Mouse (Mus musculus) brain, embryonic 14.5 days (tissue): ENCODE measurements around the gene Tmem87a. TPM values are rescaled to one million over a fixed set of nuclear protein-coding genes. Genes with fewer than 3 reads are reported as not detected.

Experiments
- DNase-seq: peaks from one replicate; pipeline ENCODE4 v3.0.0-alpha.2; 2011; ENCODE audit warnings: low read depth
- CTCF ChIP-seq: fragments of 200-500 bp; IDR thresholded peaks from 2 replicates; pipeline ENCODE4 v1.5.1; 2012; ENCODE audit warnings: inconsistent platforms, mild to moderate bottlenecking, moderate library complexity, borderline replicate concordance; ENCODE audit not compliant: insufficient read depth, insufficient read length; ENCODE audit errors: extremely low read depth
- POLR2A ChIP-seq: fragments of 200-500 bp; IDR thresholded peaks from 2 replicates; pipeline ENCODE4 v1.6.1; 2012; ENCODE audit warnings: mild to moderate bottlenecking, inconsistent platforms, borderline replicate concordance; ENCODE audit not compliant: poor library complexity, insufficient read depth, insufficient read length, severe bottlenecking; ENCODE audit errors: extremely low read depth
- polyA plus RNA-seq: library from polyadenylated mRNA; depleted of rRNA; stranded (reverse); fragments of >200 nt; gene quantifications from 2 replicates; pipeline ENCODE4 v1.2.3, GENCODE M21; 2012

The Tmem87a gene
- polyA plus RNA-seq, 1 experiment, result 21.1 TPM

DNA sequence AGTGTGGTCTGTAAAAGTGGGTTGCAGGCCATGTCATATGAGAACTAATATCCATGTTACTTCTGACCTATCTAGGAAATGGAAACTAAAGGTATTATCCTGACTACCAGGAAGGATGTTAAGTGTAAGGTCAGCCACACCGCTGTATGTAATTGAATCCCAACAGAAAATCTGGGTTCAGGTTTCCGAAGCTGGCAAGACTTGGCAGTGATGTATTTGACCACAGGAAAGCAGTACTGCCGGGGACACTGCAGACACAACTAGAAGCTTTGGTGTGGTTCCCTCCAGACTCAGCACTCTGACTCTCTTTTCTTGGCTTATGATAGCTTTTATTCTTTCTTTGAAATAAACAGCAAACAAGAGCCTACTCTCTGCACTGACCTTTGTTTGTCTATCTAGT is 37.4 kb downstream of the Tmem87a start:
- DNase-seq, result no peak
- TF ChIP-seq CTCF, result no peak
- TF ChIP-seq POLR2A, result no peak

DNA sequence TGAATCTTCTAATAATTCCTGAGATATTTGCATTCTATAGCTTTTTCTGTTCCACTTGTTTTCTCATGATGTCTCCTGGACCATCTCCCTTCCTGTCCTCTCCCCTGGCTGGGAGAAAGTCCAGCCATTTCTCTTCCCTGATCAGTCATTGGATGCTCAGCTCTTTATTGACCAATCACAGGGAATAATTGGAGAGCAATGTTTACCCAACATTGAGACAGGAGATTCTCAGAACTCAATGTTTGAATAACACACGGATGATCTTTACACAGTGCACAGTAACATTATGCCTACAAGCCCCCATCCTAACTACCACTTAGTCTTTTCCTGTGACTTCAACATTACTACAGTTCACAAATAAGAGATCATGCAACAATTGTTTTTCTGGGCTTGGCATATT is 43.5 kb downstream of the Tmem87a start:
- no peak for TF ChIP-seq CTCF
- TF ChIP-seq POLR2A, result no peak
- DNase-seq, result no peak

- peak; percentile 96 for DNase-seq
- TF ChIP-seq CTCF (no peak), POLR2A (peak; percentile 60; the same call in 1 of the 2 replicates)
These were observed 50.9 kb downstream of the Tmem87a start, which contains the start of gene Vps39 for GRCm38 (mm10) chr2:120352682-120353646. Gene Vps39 (minus strand): TSS chr2:120353137.

- no peak for DNase-seq
- TF ChIP-seq POLR2A, result no peak
- no peak for TF ChIP-seq CTCF
These were observed 52.6 kb downstream of the Tmem87a start for GRCm38 (mm10) chr2:120351321-120351720.

DNA sequence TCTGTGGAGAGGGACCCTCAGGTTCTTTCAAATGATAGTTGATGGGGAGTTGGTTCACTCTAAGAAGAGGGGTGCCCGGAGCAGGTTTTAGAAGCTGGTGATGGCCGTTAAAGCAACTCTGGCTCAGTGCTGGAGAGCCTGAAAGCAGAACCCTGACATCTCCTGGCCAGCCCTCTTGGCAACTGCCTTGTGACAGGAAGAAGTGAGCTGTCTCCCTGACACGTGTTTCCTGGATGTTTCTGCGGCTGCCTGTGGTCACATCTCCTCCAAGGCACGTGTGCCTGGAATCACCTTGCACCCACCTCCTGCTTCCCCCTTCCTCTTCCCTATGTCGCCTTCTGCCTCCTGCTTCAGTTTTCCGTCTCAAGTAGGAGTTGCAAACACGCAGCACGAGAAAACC is 55.8 kb downstream of the Tmem87a start:
- TF ChIP-seq POLR2A, result no peak
- TF ChIP-seq CTCF, result no peak

GRCm38 (mm10) chr2:120341741-120342140 is 62.2 kb downstream of the Tmem87a start:
- no peak for DNase-seq
- TF ChIP-seq CTCF, result no peak

More for the DNA sequence above, 55.8 kb downstream of the Tmem87a start:
- no peak for DNase-seq

- DNase-seq, result peak; percentile 7
- TF ChIP-seq POLR2A (no peak), CTCF (no peak)
These were observed 66.0 kb downstream of the Tmem87a start for GRCm38 (mm10) chr2:120337886-120338285.

GRCm38 (mm10) chr2:120331575-120331974 is 72.3 kb downstream of the Tmem87a start:
- TF ChIP-seq CTCF, result no peak
- no peak for TF ChIP-seq POLR2A
- no peak for DNase-seq

- TF ChIP-seq CTCF, result no peak
- no peak for TF ChIP-seq POLR2A
These were observed 88.8 kb downstream of the Tmem87a start for GRCm38 (mm10) chr2:120315077-120315476.

GRCm38 (mm10) chr2:120314487-120314886 is 89.4 kb downstream of the Tmem87a start:
- TF ChIP-seq CTCF (no peak), POLR2A (no peak)

More at GRCm38 (mm10) chr2:120315077-120315476, 88.8 kb downstream of the Tmem87a start:
- no peak for DNase-seq

GRCm38 (mm10) chr2:120313976-120314375 is 89.9 kb downstream of the Tmem87a start, which contains the start of gene Pla2g4f:
Gene Pla2g4f (minus strand): TSS chr2:120314165.
- TF ChIP-seq POLR2A, result no peak
- DNase-seq, result no peak

More at GRCm38 (mm10) chr2:120314487-120314886, 89.4 kb downstream of the Tmem87a start:
- no peak for DNase-seq
